Mouse (Mus musculus) adipocyte (in vitro differentiated cells): ENCODE results near the gene Atp9a.

ENCODE experiments used
- DNase-seq: peaks from one replicate; pipeline ENCODE4 v3.0.0-alpha.2; 2016; ENCODE audit warnings: low spot score

The Atp9a gene

GRCm38 (mm10) chr2:168738854-168739253 is 3.4 kb downstream of the Atp9a start:
- no peak for DNase-seq

DNA sequence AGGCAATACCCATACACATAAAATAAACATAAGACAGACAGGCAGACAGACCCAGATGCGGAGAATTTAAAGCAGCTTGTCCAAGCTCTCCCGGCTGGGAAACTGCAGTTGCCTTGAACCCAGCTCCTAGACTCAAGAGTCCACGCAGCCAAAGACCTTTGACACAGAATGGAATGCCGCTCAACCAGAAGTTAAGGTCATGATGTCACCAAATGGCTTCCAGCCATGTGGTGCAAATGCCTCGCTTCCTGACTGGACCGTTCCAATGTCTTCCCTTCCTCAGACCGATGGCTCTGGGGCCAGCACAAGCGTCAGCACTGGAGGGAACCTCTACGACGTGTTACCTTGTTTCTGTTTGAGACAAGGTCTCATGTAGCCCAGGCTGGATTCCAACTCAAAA is 4.3 kb downstream of the Atp9a start:
- DNase-seq, result peak; percentile 45

GRCm38 (mm10) chr2:168734023-168734422 is 8.2 kb downstream of the Atp9a start:
- no peak for DNase-seq

- no peak for DNase-seq
Observed at GRCm38 (mm10) chr2:168731258-168731657, 11.0 kb downstream of the Atp9a start.

- DNase-seq, result no peak
Observed at GRCm38 (mm10) chr2:168729736-168730135, 12.5 kb downstream of the Atp9a start.

GRCm38 (mm10) chr2:168728045-168728444 is 14.2 kb downstream of the Atp9a start:
- DNase-seq, result no peak

- DNase-seq, result peak; percentile 14
Observed at GRCm38 (mm10) chr2:168726007-168726406, 16.2 kb downstream of the Atp9a start.

GRCm38 (mm10) chr2:168721313-168721712 is 20.9 kb downstream of the Atp9a start:
- DNase-seq, result no peak

DNA sequence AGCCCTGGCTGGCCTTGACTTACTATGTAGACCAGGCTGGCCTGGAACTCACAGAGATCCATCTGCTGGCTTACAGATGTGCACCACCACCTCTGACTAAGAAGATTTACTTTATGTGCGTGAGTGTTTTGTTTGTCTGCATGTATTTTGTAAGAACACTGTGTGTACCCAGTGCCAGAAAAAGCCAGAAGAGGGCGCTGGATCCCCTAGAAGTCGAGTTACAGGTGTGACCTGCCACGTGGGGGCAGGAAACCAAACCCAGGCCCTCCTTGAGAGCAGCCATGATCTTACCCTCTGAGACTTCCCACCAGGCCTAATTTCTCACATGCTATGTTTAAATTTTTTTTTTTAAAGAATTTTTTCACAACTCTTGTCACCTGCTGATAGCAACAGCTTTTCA is 22.5 kb downstream of the Atp9a start:
- DNase-seq, result no peak

GRCm38 (mm10) chr2:168718735-168719134 is 23.5 kb downstream of the Atp9a start:
- no peak for DNase-seq

DNA sequence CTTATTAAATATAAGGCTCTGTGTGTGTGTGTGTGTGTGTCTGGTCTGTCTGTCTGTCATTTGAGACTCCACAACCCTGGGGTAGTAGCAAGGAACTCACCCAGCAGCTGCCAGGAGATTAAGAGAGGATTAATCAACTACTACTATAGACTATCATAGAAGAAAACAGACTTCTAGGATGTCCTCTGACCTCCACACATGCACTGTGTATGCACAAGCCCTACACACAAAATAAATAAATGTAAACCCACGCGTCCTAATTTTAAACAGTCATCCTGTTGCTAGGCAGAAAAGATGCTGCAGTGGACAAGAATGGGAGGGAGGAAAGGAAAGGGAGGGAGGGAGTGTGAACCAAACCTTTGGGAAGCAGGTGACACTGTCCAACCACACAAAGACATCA is 23.9 kb downstream of the Atp9a start:
- DNase-seq, result no peak

DNA sequence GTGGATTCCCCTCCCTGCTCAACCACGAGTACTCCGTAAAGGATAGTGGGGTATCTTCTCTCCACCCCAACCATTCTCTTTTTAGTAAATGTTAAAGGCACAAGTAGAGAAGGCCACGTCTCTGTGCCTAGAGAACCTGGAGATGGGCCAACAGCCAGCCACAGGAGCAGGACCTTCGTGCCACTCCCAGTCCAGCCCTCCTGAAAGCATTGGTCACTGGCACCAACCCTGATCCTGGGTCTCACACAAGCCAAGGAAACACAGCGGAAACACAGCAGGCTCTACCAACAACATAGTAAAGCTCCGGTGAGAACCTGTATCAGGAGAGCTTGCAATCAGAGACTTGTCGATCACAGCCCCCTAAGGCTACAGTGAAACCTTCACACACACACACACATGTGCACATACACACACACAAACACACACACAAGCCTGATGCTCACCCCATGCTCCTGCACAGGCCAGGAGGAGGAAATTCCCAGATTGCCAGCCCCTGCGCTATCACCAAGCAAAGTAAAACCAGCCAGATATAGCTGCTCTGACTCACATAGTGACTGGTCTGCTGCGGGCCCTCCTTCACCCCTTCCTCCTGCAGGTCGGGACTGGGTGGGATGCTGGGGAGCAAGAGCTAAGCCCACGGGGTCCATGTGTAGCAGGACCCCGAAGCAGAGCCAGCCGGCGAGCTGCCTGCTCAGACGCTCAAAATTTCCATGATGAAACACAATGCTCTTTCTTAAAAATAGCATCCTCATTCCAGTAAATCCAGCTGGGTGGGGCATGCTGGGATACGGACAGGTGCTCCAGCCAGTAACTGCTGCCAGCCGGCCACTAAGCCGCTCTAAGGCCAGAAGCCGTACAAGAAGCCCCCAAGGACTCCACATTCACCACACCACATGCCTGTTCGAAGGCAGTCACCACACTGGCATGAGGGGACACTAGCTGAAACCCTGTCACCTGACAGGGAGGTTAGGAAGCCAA is 29.7 kb downstream of the Atp9a start:
- DNase-seq, result no peak

DNA sequence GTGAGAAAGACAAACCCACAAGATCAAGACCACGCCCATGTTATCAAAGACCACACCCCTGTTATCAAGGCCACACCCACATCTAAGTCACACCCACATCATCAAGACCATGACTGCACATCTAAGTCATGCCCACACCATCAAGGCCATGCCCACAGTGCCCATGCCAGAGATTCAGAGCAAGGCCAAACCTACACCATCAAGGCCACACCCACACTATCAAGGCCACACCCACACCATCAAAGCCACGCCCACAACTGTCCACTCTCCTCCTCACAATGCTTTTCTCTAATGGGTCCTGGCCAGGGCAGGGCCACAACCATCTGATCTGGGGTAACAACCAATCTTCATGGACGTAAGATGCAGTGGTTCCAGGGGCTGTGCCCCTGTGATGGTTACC is 31.2 kb downstream of the Atp9a start:
- DNase-seq, result no peak

DNA sequence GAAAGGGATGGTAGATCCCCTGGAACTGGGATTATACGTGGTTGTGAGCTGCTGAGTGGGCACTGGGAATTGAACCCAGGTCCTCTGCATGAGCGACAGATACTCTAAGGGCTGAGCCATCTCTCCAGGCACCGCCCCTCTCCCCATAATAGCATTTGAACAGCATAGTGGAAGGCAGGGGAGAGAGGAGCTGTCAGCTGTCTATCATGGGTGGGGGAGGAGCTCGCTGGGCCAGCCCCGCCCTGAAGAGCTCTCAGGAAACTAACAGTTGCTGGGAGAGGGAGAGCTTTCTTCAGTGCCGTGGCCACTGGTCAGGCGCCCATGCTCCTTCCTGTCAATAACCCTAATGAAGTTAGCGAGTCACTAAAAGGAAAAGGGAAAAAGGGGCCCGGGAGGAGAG is 34.4 kb downstream of the Atp9a start:
- DNase-seq, result no peak

- DNase-seq, result peak; percentile 6
Observed at GRCm38 (mm10) chr2:168702266-168702665, 39.9 kb downstream of the Atp9a start.

DNA sequence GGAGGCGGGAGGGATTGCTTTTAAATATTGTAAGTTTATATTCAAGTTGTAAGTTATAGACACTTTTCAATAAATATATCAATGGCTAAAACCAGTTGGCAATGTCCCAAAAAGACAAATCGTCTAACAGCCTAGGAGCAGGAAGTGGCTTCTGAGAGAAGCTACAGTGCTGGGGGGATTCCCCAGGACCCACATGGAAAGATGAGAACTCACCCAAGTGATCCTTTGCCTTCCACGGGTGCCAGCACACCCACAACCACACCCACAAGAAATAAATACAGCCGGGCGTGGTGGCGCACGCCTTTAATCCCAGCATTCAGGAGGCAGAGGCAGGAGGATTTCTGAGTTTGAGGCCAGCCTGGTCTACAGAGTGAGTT is 47.2 kb downstream of the Atp9a start:
- DNase-seq, result no peak

GRCm38 (mm10) chr2:168694379-168695026 is 47.7 kb downstream of the Atp9a start:
- no peak for DNase-seq

DNA sequence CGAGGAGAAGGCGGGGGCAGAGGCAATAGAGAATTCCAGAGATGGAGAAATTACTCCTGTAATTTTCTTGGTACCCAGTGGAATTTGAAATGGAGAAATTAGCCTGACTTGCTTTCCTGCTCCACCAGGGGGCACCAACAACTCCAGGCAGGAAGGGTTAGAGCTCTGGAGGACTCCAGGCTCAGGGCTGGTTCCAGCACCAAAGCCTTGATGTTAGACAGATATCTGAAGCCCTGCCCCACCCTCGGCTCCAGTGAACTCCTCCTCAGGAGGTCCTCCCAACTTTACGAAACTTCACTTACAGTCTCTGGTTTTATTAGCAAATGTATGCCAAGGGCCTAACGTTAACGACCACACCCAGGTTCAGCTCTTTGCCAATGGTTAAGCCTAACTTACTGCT is 50.4 kb downstream of the Atp9a start:
- peak; percentile 74 for DNase-seq

GRCm38 (mm10) chr2:168687326-168687725 is 54.9 kb downstream of the Atp9a start:
- no peak for DNase-seq

DNA sequence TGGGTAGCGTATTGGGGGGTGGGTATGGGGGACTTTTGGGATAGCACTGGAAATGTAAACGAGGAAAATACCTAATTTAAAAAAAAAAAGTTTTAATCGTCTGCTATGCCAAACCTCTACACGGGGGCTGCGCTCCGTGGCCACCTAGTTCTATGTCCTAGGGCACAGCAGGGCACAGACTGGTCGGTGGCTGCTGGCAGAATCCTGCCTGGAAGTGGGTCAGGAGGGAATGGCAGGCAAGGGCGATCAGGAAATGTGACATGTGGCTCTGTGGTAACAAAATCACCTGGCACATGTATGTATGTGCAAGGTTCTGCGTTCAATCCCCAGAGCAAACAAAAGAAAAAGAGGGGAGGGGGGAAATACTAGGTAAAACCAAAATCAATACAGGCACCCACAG is 56.3 kb downstream of the Atp9a start:
- DNase-seq, result no peak

GRCm38 (mm10) chr2:168684695-168685094 is 57.5 kb downstream of the Atp9a start:
- no peak for DNase-seq

DNA sequence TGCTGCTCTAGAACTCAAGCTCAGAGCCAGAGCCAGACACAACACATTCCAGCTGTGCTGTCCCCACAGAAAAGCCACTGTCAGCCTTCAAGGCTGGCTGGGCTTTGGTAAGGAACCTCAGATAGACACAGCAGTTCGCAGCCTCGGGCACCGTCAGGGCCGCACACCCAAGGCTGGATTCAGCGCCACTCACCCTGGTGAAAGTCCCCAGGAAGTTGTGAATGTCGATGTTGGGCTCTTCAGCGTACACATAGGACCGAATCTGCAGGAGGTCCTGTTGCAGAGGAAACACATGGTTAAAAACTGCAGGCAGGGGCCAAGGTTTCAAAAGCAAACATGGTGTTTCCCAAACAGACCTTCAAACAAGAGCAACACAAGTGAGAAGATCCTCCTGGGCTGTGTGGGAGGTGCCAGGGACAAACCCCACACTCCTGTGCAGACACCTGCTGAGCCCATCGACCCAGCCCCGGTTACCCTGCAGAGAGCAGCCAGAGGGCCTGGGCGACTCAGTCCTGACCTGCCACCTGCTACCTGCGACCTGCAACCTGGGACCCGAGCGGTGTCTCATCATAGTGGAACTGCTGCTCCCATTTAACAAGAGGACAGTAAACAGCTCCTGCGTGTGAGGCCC is 58.6 kb downstream of the Atp9a start:
- no peak for DNase-seq

DNA sequence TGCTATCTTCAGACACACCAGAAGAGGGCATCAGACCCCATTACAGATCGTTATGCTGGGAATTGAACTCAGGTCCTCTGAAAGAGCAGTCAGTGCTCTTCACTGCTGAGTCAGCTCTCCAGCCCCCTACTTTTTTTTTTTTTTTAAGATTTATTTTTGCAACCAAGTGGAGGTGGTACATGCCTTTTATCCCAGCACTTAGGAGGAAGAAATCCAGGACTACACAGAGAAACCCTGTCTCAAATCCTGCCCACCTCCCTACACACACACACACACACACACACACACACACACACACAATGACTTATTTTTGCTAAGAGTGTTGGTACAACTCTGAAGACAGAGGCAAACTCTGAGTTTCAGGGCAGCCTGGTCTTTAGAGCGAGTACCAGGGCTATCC is 59.5 kb downstream of the Atp9a start:
- no peak for DNase-seq
